Mouse (Mus musculus) cerebellum, adult 9-11 months (tissue): ENCODE results near the gene Akt1.

Source experiments
- DNase-seq: peaks from one replicate; pipeline ENCODE4 v3.0.0; 2022

Gene Akt1

DNA sequence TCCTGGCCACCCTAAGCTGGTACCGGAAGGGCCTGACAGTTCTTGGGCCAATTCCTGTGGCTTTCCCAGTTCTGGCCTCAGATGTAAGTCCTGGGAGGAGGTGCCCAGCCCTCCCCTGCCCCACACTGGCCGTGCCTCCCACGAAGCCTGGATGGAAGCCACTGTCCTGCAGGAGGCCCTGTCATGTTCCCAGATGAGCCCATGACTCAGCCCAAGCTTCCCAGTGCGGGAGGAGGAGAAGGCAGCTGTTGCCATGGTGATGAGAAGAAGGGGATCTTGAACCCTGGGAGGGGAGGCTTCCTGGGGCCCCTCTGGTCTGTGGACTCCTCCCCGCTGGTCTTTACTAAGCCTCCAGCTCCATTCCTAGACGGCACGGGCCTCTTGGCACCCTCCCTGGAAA, 8.7 kb upstream of the Akt1 start:
- no peak for DNase-seq

- no peak for DNase-seq
Observed at GRCm38 (mm10) chr12:112679027-112679996, 4.6 kb upstream of the Akt1 start.

DNA sequence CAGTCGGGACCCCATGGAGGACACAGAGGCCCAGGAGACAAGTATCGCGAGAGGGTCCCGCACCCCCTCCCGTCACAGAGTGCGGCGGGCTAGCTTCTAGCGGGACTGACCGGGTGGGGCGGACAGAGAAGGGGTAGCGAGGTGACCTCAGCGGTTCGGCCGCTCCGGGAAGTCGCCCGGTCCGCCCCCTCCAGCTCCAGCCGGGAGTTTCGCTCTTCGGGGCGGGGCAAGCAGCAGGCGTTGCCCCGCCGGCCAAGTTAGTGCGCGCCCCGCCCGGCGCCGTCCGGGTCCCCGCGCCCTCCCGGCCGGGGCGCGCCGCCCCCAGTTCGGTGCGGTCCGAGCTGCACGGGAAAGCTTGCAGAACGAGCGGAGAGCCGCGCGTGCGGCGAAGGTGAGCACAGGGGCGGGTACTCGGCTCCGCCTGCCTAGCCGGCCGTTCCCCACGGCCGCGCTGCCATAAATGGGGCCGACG, 3.9 kb upstream of the Akt1 start, which contains the start of gene Zbtb42:
Zbtb42 (plus strand) TSS at position 274 of the 472 bp plus-strand sequence.
- no peak for DNase-seq

DNA sequence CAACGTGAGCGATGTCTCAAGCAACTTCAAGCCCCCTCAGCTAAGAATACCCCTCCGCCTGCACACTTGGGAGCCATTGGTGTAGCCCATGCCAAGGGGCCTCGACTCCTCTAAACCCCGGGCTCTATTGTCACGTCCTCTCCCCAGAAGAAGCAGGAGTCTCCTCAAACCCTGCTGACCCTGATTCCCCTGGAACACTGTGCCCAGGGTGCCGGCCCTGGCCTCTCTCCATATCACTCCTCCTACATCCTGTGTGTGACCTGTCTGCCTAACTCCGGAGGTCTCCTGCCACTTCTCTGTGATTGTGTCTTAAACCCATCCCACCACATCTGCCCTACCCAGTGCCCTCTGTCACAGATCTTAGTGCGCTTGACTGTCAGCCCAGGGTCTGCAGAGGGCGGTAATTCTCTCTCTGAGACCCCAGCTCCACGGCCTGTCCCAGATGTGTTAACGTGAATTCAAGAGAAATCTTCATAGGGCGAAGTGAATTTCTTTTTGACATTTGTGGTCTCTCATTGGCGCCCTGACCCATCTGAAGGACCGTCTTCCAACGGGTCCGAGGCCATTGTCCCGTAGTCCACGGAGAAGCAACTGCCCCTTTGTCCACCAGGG, 3.4 kb upstream of the Akt1 start:
- DNase-seq = no peak

- DNase-seq = no peak
Observed at GRCm38 (mm10) chr12:112677076-112677475, 2.4 kb upstream of the Akt1 start.

- DNase-seq = peak; percentile 84
Observed at GRCm38 (mm10) chr12:112675245-112676035, 756 bp upstream of the Akt1 start.

- DNase-seq = peak; percentile 74
Observed at GRCm38 (mm10) chr12:112673576-112674091, 1.1 kb downstream of the Akt1 start.

DNA sequence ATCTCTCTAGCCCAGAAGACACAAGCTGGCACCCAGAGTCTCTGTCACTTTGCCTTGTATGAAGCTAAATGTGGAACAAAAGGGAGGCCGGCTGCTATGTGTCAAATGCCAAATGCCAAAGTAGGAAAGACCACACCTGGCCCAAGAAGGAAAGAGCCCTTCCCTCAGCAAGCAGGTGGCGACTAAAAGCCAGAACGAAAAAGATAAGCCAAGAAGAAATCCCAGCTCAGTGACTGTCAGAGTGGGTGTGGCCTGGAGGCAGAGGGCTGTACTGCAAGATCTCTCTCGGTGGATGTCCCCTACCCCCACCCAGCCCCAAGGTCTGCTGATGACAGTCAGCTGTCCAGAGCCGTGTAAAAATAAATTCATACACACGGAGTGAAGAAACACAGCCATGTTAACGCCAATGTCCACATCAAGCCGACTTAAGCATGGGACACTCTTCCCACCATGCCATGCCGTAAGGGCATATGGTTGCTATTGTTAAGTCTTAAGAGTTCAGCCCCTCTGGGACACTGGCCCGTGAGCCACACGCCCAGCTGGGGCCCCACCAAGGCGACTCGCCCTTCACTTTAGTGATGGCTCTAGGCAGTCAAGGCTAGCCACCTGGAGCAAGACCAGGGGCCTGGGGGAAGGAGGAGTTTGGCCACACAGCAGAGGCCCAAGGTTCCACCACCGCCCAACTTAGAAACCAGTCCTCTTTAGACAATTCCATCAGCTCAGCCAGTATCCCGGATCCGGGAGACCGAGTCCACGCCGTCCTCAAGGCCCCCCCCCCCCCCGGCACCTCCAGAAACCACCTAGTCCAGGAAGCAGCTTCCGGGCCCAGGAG, 1.7 kb downstream of the Akt1 start:
- DNase-seq = peak; percentile 64

GRCm38 (mm10) chr12:112671891-112672290, 2.8 kb downstream of the Akt1 start:
- DNase-seq = peak; percentile 33

GRCm38 (mm10) chr12:112670718-112671393, 3.8 kb downstream of the Akt1 start:
- DNase-seq = peak; percentile 36

DNA sequence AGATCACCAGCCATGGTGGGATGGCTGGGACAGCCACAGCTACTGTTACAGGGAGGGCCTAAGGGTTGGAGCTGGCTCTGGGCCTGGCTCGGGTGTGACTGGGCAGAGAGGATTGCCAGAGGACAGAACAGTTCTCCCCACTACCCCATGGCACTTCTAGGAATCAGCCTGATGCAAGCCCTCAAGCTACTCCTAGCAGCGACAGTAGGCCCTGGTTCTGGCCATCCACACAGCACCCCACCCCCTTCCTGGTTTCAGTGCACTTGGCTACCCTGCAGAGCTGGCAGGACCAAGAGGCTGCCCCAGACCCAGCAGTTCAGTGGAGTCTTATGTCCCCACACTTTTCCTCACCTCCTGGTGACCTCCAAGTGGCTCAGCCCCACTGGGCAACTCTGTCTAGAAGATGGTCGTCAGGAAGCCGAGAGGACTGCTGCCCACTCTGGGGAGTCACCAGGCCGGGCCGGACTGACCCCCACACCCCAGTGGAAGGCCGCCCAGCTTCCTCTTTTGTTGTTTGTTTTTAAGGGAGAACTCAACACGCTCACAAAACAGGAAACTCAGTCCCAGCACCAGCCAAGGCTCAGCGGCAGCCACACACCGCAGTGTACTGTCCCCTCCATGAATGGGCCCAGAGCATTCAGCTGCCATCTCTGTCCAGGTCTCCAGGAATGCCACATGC, 6.9 kb downstream of the Akt1 start:
- DNase-seq = peak; percentile 35

GRCm38 (mm10) chr12:112665881-112666544, 8.7 kb downstream of the Akt1 start:
- no peak for DNase-seq

GRCm38 (mm10) chr12:112665445-112665844, 9.2 kb downstream of the Akt1 start:
- peak; percentile 67 for DNase-seq

DNA sequence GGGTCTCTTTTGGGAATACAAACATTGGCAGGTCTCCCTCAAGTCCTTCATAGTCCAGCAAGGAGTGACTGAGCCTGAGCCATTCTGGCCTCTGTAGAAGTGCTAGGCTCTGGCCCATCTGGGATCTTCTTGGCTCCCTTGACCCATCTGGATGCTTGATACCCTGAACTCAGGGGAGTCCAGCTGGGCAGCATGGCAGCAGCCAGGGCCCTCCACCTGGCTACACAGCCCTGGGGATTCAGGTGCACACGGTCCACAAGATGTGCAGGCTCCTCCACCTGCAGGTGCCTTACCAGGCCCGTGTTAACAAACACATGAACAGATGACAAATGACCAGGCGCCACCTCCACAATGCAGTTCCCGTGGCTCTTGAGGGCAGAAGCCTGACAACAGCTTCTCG, 10.0 kb downstream of the Akt1 start:
- DNase-seq = peak; percentile 60

- DNase-seq = no peak
Observed at GRCm38 (mm10) chr12:112664124-112664523, 10.6 kb downstream of the Akt1 start.

DNA sequence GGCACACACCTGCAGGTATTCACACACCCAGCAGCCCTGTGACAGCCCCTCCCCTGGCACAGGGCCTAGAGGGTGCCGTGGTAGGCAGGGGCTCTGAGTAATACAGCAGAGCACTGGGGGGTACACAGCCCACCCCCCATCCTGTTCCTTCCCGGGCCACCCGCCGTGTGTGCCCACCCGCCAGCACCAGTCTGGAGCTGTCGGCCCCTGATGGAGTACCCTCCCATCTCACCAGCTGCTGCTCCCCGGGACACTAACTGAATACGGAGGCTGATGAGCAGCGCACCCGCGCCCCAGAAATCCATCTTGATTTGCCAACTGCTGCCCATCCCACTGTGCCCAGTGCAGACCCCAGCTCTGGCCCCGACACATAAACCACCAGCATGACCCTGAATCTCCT, 11.0 kb downstream of the Akt1 start:
- DNase-seq = no peak

GRCm38 (mm10) chr12:112663303-112663702, 11.4 kb downstream of the Akt1 start:
- DNase-seq = peak; percentile 53

DNA sequence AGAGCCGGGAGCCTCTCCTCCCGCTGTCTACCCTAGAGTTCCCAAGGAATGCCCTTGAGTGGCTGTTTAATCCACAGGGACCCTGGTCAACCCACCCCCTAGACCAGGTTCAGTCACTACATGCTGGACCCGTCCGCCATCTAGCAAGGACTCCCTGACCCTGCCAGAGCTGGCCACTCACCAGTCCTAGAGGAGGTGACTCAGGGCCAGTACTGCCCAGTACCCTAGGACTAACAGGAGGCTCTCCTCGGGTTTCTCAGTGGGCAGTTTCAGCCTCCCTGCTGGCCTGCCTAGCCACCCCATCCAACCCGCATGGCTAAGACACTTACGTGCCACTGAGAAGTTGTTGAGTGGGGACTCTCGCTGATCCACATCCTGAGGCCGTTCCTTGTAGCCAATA, 12.8 kb downstream of the Akt1 start:
- no peak for DNase-seq

DNA sequence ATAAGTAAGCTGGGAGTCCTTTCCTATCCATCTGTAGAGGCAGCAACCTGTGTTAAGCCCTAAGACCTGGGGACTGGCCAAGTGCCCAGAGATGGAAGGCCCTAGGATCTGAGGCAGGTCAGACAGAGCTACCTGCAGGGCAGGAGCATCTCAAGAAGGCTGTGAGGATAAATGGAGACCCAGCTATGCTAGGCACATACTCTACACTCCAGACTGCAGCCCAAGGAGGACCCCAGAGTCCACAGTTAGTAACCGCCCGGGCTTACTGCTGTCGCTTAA, 13.4 kb downstream of the Akt1 start:
- DNase-seq = no peak

- DNase-seq = no peak
Observed at GRCm38 (mm10) chr12:112660576-112661326, 13.9 kb downstream of the Akt1 start.
